Mouse (Mus musculus) erythroblast, embryonic 14.5 days (primary cell): Measurements from ENCODE around the gene Cacna1d.

Experiments
- GATA1 ChIP-seq: IDR thresholded peaks from 2 replicates; pipeline ENCODE4 v1.6.1; 2012; ENCODE audit warnings: low read length, inconsistent platforms, mixed read lengths
- TAL1 ChIP-seq: IDR thresholded peaks from 3 replicates; pipeline ENCODE4 v1.6.1; 2012; ENCODE audit warnings: low read length, inconsistent platforms, mixed read lengths

DNA sequence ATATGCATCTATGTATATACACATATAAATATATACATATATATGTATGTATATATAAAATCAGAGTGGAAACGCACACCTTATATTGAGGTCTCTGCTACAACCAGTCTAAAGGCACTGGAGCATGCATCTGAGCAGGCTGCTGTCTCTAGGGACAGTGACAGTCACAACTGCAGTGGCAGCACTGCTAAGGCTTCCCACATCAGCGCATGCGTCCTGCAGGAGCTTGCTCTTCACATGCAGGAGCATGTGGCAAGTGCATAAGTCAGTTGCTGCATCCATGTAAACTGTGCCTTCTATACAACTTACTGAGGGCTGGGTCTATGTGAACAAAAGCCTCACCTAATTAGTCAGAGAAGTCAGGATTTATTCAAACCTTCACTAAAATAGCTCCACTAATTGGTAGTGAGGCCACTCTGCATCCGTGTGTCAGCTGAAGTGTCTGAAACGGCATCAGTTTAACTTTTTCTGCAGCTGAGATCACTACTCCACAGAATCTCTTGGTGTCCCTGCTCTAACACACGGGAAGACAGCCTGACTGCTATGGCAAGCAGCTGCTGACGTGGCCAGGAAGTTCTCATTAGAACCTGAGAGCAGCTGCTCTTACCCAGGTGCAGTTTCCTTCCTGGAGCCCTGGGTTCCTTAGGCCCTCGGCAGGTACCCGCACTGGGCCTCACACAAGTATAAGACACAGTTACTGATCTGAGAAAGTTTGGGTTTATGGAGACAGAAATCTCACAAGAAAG lies 199.7 kb downstream of the Cacna1d start:
- TF ChIP-seq GATA1 (no peak), TAL1 (no peak)
